Mouse (Mus musculus): Measurements from ENCODE around the gene Thbd. TPM values are rescaled to one million over a fixed set of nuclear protein-coding genes. Genes with fewer than 3 reads are reported as not detected.

Thbd gene
- polyA plus RNA-seq, 1 experiment from 2014 or later = 10.0 TPM

- Histone ChIP-seq H3K27ac (ENCODE audit: low read length) (no peak overlapping the region), H3K9me3 (replicated peaks; ENCODE audit: control insufficient read depth, low read length, poor library complexity, severe bottlenecking) (no peaks in the 10 kb centered on the region), H3K4me2 (ENCODE audit: low read length) (no peak overlapping the region), H3K36me3 (ENCODE audit: control insufficient read depth, insufficient read depth, low read length) (no peaks in the 10 kb centered on the region), H3K9ac (ENCODE audit: low read depth, low read length) (no peak overlapping the region), H3K27me3 (ENCODE audit: control insufficient read depth, insufficient read depth, low read depth, low read length) (no peaks in the 10 kb centered on the region), H3K4me3 (ENCODE audit: low read depth, low read length) (no peak overlapping the region), H3K4me1 (ENCODE audit: control insufficient read depth, insufficient read depth, low read length) (no peaks in the 10 kb centered on the region)
- ATAC-seq = no peak
- WGBS = 81% methylated on average over 1 of the region's 1 CpGs
Observed at GRCm38 (mm10) chr2:148357145-148357544, 50.8 kb downstream of the Thbd start.

Other genes starting within 250 kb of the Thbd start
- gene Sstr4, start 12.8 kb downstream of the Thbd start, polyA plus RNA-seq (2015; fragmentation: Nextera tagmentation; extraction: Ambion mirVana) = 4.3 and 4.4 TPM in 2 replicates
- gene Cd93, start 35.4 kb upstream of the Thbd start, polyA plus RNA-seq (2015; fragmentation: Nextera tagmentation; extraction: Ambion mirVana) = 7.2 and 7.4 TPM in 2 replicates